Mouse (Mus musculus): ENCODE results near the gene Specc1. TPM values are rescaled to one million over a fixed set of nuclear protein-coding genes. Genes with fewer than 3 reads are reported as not detected.

Gene Specc1
- total and polyA plus RNA-seq, 3 experiments: 2.5 to 5.8 TPM; not detected in 1

DNA sequence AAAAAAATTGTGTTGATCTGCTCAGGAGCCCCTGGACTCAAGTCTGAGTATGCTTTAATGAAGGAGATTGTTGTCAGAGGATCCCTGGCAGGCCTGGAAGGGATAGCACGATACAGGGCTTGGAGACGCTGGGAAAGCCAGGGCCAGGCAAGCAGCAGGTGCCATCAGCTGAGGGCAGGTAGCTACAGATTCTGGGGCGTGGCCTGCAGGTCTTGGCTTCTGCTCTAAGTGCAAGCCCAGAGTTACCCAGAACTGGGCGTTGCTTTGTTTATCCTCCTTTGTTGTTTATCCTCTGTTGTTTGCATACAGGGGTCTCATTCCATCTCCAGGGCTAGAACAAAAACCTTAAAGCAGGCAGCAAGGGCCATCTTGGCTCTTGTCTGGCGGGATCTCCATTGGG is 296.8 kb downstream of the Specc1 start:
- Histone ChIP-seq H3K27ac (ENCODE audit: control insufficient read depth, low read depth, low read length) (no peak overlapping the region), H3K4me3 (ENCODE audit: control insufficient read depth in 1 of 2, insufficient read depth in 1 of 2, low read depth in 2 of 2, low read length in 2 of 2) (no peak overlapping the region), H3K9ac (ENCODE audit: control insufficient read depth, low read depth, low read length, poor library complexity, severe bottlenecking) (no peak overlapping the region), H3K27me3 (ENCODE audit: control insufficient read depth in 1 of 2, insufficient read depth in 2 of 2, low read length in 2 of 2) (no peaks in the 10 kb centered on the region), H3K9me3 (replicated peaks; ENCODE audit: insufficient read depth, low read length) (no peaks in the 10 kb centered on the region), H3K4me1 (ENCODE audit: control insufficient read depth in 1 of 2, insufficient read depth in 2 of 2, low read length in 2 of 2) (peaks cover 0 to 16% of the 10 kb centered on the region in 2 experiments; a peak in 3 of 4 replicates), H3K36me3 (ENCODE audit: control insufficient read depth in 1 of 2, insufficient read depth in 2 of 2, low read length in 2 of 2) (peaks cover 0 to 13% of the 10 kb centered on the region in 2 experiments; a peak in 2 of 4 replicates), H3K79me2 (ENCODE audit: control insufficient read depth, insufficient read depth, low read length, poor library complexity) (no peaks in the 10 kb centered on the region)
- TF ChIP-seq POLR2AphosphoS2 (IDR thresholded peaks at IDR 0.05; ENCODE audit: low read length): no peak
- TF ChIP-seq POLR2A (IDR thresholded peaks at IDR 0.05; ENCODE audit: control insufficient read depth in 1 of 2, insufficient read depth in 1 of 2, low read depth in 1 of 2, low read length in 2 of 2, poor library complexity in 1 of 2): no peak
- no peak for TF ChIP-seq GABPA (IDR thresholded peaks at IDR 0.05; ENCODE audit: low read depth, low read length)
- TF ChIP-seq MAFK (IDR thresholded peaks at IDR 0.05; ENCODE audit: borderline replicate concordance, low read depth, low read length): no peak
- TF ChIP-seq RAD21 (IDR thresholded peaks at IDR 0.05; ENCODE audit: low read depth, low read length): no peak
- no peak for TF ChIP-seq MYB (IDR thresholded peaks at IDR 0.05; ENCODE audit: low read depth, low read length)
- no peak for TF ChIP-seq TCF12 (IDR thresholded peaks at IDR 0.05; ENCODE audit: low read depth, low read length)
- no peak for TF ChIP-seq NELFE (IDR thresholded peaks at IDR 0.05; ENCODE audit: low read depth, low read length)
- no peak for TF ChIP-seq CHD1 (IDR thresholded peaks at IDR 0.05; ENCODE audit: low read depth, low read length)
- DNase-seq (ENCODE audit: low read depth, low spot score): no peak

GRCm38 (mm10) chr11:62259214-62259613 is 302.7 kb downstream of the Specc1 start:
- Histone ChIP-seq H3K27ac (ENCODE audit: control insufficient read depth, low read depth, low read length) (no peak overlapping the region), H3K79me2 (ENCODE audit: control insufficient read depth, insufficient read depth, low read length, poor library complexity) (no peaks in the 10 kb centered on the region), H3K9ac (ENCODE audit: control insufficient read depth, low read depth, low read length, poor library complexity, severe bottlenecking) (no peak overlapping the region), H3K4me1 (ENCODE audit: control insufficient read depth in 1 of 2, insufficient read depth in 2 of 2, low read length in 2 of 2) (no peaks in the 10 kb centered on the region), H3K4me3 (ENCODE audit: control insufficient read depth in 1 of 2, insufficient read depth in 1 of 2, low read depth in 2 of 2, low read length in 2 of 2) (no peak overlapping the region), H3K36me3 (ENCODE audit: control insufficient read depth in 1 of 2, insufficient read depth in 2 of 2, low read length in 2 of 2) (no peaks in the 10 kb centered on the region), H3K27me3 (ENCODE audit: control insufficient read depth in 1 of 2, insufficient read depth in 2 of 2, low read length in 2 of 2) (no peaks in the 10 kb centered on the region), H3K9me3 (replicated peaks; ENCODE audit: insufficient read depth, low read length) (no peaks in the 10 kb centered on the region)
- TF ChIP-seq SMC3 (IDR thresholded peaks at IDR 0.05; ENCODE audit: low read depth, low read length) (no peak), MAFK (IDR thresholded peaks at IDR 0.05; ENCODE audit: borderline replicate concordance, low read depth, low read length) (no peak), USF1 (IDR thresholded peaks at IDR 0.05; ENCODE audit: low read depth, low read length) (no peak), BHLHE40 (IDR thresholded peaks at IDR 0.05; ENCODE audit: borderline replicate concordance, low read depth, low read length) (no peak)
- no peak for DNase-seq (ENCODE audit: low read depth, low spot score)

GRCm38 (mm10) chr11:62263599-62263998 is 307.0 kb downstream of the Specc1 start:
- no peak overlapping the region for H3K4me3 ChIP-seq (ENCODE audit: control insufficient read depth in 1 of 2, insufficient read depth in 1 of 2, low read depth in 2 of 2, low read length in 2 of 2)
- no peaks in the 10 kb centered on the region for H3K4me1 ChIP-seq (ENCODE audit: control insufficient read depth in 1 of 2, insufficient read depth in 2 of 2, low read length in 2 of 2)
- TF ChIP-seq ZNF384 (IDR thresholded peaks at IDR 0.05; ENCODE audit: low read depth, low read length) (no peak), MEF2A (IDR thresholded peaks at IDR 0.05; ENCODE audit: extremely low read depth, insufficient replicate concordance, low read depth, low read length, poor library complexity, severe bottlenecking) (no peak)

More at GRCm38 (mm10) chr11:62263599-62263998, 307.0 kb downstream of the Specc1 start:
- no peaks in the 10 kb centered on the region for H3K27me3 ChIP-seq (ENCODE audit: control insufficient read depth in 1 of 2, insufficient read depth in 2 of 2, low read length in 2 of 2)
- H3K9ac ChIP-seq (ENCODE audit: control insufficient read depth, low read depth, low read length, poor library complexity, severe bottlenecking): no peak overlapping the region
- no peak for DNase-seq (ENCODE audit: low read depth, low spot score)
- H3K27ac ChIP-seq (ENCODE audit: control insufficient read depth, low read depth, low read length): no peak overlapping the region
- H3K79me2 ChIP-seq (ENCODE audit: control insufficient read depth, insufficient read depth, low read length, poor library complexity): no peaks in the 10 kb centered on the region
- H3K9me3 ChIP-seq (replicated peaks; ENCODE audit: insufficient read depth, low read length): no peaks in the 10 kb centered on the region
- no peaks in the 10 kb centered on the region for H3K36me3 ChIP-seq (ENCODE audit: control insufficient read depth in 1 of 2, insufficient read depth in 2 of 2, low read length in 2 of 2)
